Mouse (Mus musculus) intestine, embryonic 14.5 days (tissue): ENCODE measurements at regions not wholly inside any gene's neighbourhood (a gene's known extent, or its start where the extent isn't known, plus 50 kb on each side); places are given as distances from the start of the nearest gene placed in this dataset.

ENCODE experiments used
- ATAC-seq: fragments of 200-750 bp; cut with Nextera tagmentation; replicated peaks from 2 replicates; pipeline ENCODE4 v1.8.0; 2017; ENCODE audit warnings: low read depth, moderate number of reproducible peaks, moderate TSS enrichment, moderate library complexity; ENCODE audit not compliant: low FRiP score, low TSS enrichment
- DNase-seq: peaks from one replicate; pipeline ENCODE4 v3.0.0-alpha.2; 2018; ENCODE audit warnings: low spot score
- H3K27ac ChIP-seq: fragments of 300-500 bp; sonication (generic); 2 replicates; pipeline ENCODE4 v1.5.1; 2014; ENCODE audit warnings: low read depth, mild to moderate bottlenecking, control low read depth
- H3K27me3 ChIP-seq: fragments of 300-500 bp; sonication (generic); replicated peaks from 2 replicates; pipeline ENCODE4 v1.6.1; 2014; ENCODE audit warnings: low read length, control low read depth; ENCODE audit not compliant: control insufficient read depth, insufficient read depth
- H3K36me3 ChIP-seq: fragments of 300-500 bp; sonication (generic); 2 replicates; pipeline ENCODE4 v1.6.1; 2014; ENCODE audit warnings: low read length, control low read depth; ENCODE audit not compliant: control insufficient read depth, insufficient read depth
- H3K4me1 ChIP-seq: fragments of 300-500 bp; sonication (generic); replicated peaks from 2 replicates; pipeline ENCODE4 v1.6.1; 2014; ENCODE audit warnings: low read length, control low read depth, mixed read lengths; ENCODE audit not compliant: control insufficient read depth, insufficient read depth
- H3K4me2 ChIP-seq: fragments of 300-500 bp; sonication (generic); 2 replicates; pipeline ENCODE4 v1.6.1; 2014; ENCODE audit warnings: low read length
- H3K4me3 ChIP-seq: fragments of 300-500 bp; sonication (generic); 2 replicates; pipeline ENCODE4 v1.5.1; 2014; ENCODE audit warnings: low read depth, low read length, control low read depth, mixed read lengths
- H3K9ac ChIP-seq: fragments of 300-500 bp; sonication (generic); 2 replicates; pipeline ENCODE4 v1.6.1; 2014; ENCODE audit warnings: mild to moderate bottlenecking, low read length
- H3K9me3 ChIP-seq: fragments of 300-500 bp; sonication (generic); 2 replicates; pipeline ENCODE4 v1.6.1; 2016; ENCODE audit warnings: low read length, control low read depth; ENCODE audit not compliant: control insufficient read depth
- WGBS: fragments of 180-500 bp; shearing (Covaris S2); extraction: QIAGEN DNeasy Blood & Tissue Kit; methylation state at CpG from one replicate; pipeline ENCODE4 v1.1.7; 2014; 5-methylcytosine and 5-hydroxymethylcytosine counted together

DNA sequence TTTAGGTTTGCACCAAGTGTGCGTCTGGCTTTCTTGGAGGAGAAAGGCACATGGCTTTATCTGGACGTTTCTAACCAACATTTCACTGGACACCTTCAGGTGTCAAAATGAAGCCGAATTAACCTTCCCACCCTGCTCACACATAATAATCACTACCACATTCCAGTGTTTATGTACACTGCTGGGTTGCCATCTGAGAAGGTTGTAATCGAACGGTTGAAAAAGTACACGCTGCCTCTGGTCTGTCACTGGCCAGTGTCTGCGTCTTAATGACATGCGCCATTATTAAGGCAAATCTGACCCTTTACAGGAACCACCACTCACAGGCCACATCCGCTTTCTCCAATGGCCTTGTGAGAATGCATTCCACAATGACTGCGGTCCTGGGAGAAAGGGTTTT lies 96.4 kb downstream of the Ackr3 start:
- no peaks in the 10 kb centered on the region for H3K4me1 ChIP-seq
- ATAC-seq = no peak

DNA sequence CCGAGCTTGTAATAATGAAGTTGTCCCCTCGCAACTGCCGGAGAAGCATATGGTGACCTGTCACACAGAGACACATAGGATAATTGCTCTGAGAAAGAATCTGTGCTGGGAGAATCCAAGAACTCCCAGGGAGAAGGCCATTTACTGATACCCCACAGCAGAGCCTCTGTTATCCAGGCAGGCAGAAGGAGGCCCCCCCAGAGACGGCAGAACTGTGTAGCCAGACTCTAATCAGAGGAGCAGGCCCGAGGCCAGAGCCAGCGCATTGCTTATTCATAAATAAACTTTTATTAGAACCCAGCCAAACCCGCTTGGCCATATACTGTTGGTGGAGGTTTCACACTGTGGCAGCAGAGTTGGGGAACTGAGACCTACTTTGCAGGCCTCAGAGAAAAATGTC lies 100.6 kb downstream of the Ackr3 start:
- Histone ChIP-seq H3K4me1 (no peaks in the 10 kb centered on the region), H3K9me3 (no peaks in the 10 kb centered on the region), H3K27ac (no peak overlapping the region), H3K9ac (no peak overlapping the region), H3K4me3 (no peak overlapping the region), H3K27me3 (no peaks in the 10 kb centered on the region), H3K36me3 (no peaks in the 10 kb centered on the region), H3K4me2 (no peak overlapping the region)
- no peak for ATAC-seq
- WGBS = 64% methylated on average over 7 of the region's 7 CpGs
- no peak for DNase-seq

More for the DNA sequence above, 96.4 kb downstream of the Ackr3 start:
- DNase-seq = no peak
- H3K9ac ChIP-seq = no peak overlapping the region
- no peaks in the 10 kb centered on the region for H3K36me3 ChIP-seq
- no peak overlapping the region for H3K27ac ChIP-seq
- no peaks in the 10 kb centered on the region for H3K9me3 ChIP-seq
- 68% methylated on average over 10 of the region's 10 CpGs for WGBS
- 0 out of 2 replicates have a peak, but pooled peaks cover 2% of the 10 kb centered on the region for H3K27me3 ChIP-seq
- H3K4me3 ChIP-seq = no peak overlapping the region
- H3K4me2 ChIP-seq = no peak overlapping the region

DNA sequence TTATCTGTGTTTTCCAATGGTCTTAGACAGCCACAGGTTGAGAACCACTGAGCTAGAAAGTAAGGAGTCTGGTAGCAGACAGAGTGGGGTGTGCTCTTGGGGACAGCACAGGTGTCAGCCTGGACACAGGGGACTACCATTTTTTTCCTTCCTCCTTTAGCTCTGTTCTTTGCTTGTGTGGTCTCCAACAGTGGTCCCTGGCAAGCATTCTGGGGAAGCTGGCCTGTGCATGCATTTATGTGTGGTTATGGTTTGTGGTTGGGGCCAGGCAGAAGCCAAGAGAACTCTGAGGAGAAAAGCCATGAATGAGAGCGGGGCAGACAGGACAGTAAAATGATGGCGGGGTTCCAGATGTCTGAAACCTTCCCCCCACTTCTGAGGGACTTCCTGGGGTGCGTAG lies 107.2 kb downstream of the Ackr3 start:
- no peak for ATAC-seq
- H3K9me3 ChIP-seq = no peaks in the 10 kb centered on the region
- H3K36me3 ChIP-seq = no peaks in the 10 kb centered on the region
- DNase-seq = no peak
- no peaks in the 10 kb centered on the region for H3K4me1 ChIP-seq
- H3K4me3 ChIP-seq = no peak overlapping the region
- no peak overlapping the region for H3K27ac ChIP-seq
- H3K27me3 ChIP-seq = no peaks in the 10 kb centered on the region
- H3K4me2 ChIP-seq = no peak overlapping the region
- H3K9ac ChIP-seq = no peak overlapping the region
- WGBS = 74% methylated on average over 3 of the region's 3 CpGs

DNA sequence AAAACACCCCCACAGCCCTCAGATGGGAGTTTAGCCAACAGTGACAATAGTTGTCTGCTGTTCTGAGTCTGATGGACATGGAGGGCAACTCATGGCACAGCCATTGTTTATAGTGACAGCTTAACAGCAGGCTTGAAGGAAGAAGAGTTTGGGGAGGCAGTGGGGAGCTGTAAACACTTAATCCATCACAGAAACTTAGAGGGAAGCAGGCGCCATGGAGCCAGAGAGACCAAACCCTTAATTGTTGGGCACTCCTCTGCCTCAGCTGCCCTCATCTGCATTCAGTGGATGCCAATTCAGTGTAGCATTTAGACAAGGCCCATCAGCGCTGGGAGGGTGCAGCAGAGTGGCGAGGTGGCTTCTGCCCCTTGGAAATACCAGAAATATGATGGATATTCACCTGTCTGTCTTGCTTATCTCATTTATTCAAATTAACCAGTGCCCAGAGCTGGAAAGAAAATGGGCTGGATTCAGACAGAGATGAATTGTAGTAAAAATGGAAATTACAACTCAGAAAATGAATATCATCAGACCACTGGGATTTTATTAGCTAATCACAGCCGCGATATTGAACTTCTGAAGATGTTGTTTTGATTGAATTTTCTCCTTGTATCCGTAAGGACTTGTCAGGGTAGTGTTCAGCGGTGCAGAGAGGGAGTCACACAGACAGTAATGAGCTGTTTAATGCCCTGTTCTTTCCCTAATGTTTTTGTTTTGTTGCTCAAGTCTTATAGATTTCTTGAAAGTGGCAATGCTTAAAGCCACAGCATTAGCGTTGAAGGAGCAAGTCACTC lies 108.1 kb downstream of the Ackr3 start:
- WGBS = 71% methylated on average over 8 of the region's 8 CpGs
- no peak for ATAC-seq

DNA sequence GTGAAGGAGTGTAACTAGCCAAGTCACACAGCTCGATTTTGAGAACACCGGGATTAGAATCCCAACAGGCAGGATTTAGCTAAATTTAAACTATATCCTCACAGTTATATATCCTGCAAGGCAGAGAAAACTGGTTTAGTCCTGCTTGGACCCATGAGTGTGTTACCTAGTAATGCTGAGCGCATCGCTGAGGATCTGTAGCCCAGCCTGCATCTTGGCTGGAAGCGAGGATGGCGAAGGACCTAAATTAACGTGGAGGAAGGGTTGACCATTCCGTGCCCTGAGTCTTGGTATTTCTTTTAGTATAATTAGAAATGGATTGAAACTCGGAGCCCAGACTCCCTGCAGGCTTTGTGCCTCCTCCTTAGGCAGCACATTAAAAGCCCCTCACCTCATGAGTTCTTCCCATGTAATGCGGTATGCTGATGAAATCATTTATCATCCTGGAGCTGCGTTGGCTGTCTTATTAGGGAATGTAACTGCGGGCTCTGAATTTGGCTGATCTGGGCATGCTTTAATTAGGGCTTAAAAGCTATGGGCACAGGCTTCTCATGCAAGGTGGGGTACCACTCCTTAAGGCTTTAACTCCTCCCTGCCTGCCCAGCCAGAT lies 110.1 kb downstream of the Ackr3 start:
- Histone ChIP-seq H3K9me3 (no peaks in the 10 kb centered on the region), H3K9ac (no peak overlapping the region), H3K27me3 (no peaks in the 10 kb centered on the region), H3K36me3 (no peaks in the 10 kb centered on the region), H3K27ac (no peak overlapping the region), H3K4me2 (no peak overlapping the region), H3K4me1 (no peaks in the 10 kb centered on the region), H3K4me3 (no peak overlapping the region)
- 84% methylated on average over 12 of the region's 12 CpGs for WGBS
- DNase-seq (no peak), ATAC-seq (no peak)

More for the DNA sequence above, 108.1 kb downstream of the Ackr3 start:
- Histone ChIP-seq H3K27ac (no peak overlapping the region), H3K4me3 (no peak overlapping the region), H3K27me3 (no peaks in the 10 kb centered on the region), H3K4me1 (no peaks in the 10 kb centered on the region), H3K9me3 (no peaks in the 10 kb centered on the region), H3K9ac (no peak overlapping the region), H3K36me3 (no peaks in the 10 kb centered on the region), H3K4me2 (no peak overlapping the region)
- DNase-seq = no peak

DNA sequence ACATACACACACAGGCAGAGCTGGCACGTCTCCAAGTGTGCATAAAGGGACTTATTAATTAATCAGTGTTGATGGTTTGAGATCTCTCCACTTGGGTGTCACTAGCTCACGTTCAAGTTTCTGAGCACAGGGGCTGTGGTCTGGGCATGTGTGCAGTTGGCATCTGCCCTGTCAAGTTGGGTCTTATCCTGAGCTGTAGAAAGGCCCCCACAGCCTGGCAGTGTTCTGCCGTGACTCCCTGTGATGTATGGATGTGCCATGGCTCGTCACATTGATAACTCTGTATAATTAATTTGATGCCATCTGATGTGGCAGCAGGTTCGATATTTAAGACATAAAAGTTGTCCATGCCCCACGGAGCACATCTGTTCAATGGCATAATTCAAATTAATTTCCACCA lies 114.1 kb downstream of the Ackr3 start:
- no peak overlapping the region for H3K9ac ChIP-seq
- H3K4me1 ChIP-seq = no peaks in the 10 kb centered on the region
- DNase-seq (no peak), ATAC-seq (no peak)
- WGBS = 89% methylated on average over 6 of the region's 6 CpGs
- H3K4me3 ChIP-seq = no peak overlapping the region
- H3K9me3 ChIP-seq = no peaks in the 10 kb centered on the region
- H3K27me3 ChIP-seq = no peaks in the 10 kb centered on the region
- H3K36me3 ChIP-seq = no peaks in the 10 kb centered on the region
- H3K4me2 ChIP-seq = no peak overlapping the region
- H3K27ac ChIP-seq = no peak overlapping the region

DNA sequence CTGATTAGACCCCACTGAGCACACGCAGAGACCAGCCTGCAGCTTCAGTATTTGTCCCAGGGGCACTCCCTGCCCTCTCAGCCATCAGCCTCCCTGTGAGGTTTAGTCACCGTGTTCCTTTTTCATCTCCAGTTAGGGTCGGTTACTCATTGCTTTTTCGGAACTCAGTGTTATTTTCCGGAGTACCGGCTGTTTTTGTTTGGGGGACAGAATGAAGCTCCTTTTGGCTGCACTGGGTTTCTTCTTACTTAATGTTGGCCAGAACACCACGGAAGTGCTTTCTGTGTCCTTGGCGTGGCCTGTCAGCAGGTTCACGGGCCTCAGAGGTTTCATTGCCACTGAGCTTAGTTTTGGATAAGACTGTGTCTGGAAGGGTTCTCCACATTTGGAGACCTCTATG lies 114.7 kb downstream of the Ackr3 start:
- H3K27me3 ChIP-seq = no peaks in the 10 kb centered on the region
- 85% methylated on average over 9 of the region's 9 CpGs for WGBS

DNA sequence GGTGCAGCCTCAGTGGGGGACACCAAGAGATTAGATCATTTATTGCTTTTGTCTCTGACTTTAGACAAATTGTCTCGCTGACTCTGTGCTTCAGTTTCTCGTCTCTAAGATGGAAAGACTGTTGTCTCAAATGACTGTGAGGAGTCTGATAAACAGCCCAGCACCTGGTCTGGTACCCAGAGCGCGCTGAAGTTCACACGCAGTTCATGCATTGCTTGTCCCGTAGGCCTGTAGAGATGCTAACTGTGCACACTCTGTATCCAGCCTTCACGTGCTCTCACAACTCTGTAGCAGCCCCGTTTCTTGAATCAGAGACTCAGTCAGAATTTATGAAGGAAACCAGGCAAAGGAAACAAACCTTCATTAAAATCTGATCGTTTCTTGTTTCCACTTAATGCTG lies 116.7 kb downstream of the Ackr3 start:
- Histone ChIP-seq H3K36me3 (no peaks in the 10 kb centered on the region), H3K9ac (no peak overlapping the region), H3K4me3 (no peak overlapping the region), H3K9me3 (no peaks in the 10 kb centered on the region), H3K27ac (no peak overlapping the region), H3K4me2 (no peak overlapping the region), H3K4me1 (no peaks in the 10 kb centered on the region), H3K27me3 (no peaks in the 10 kb centered on the region)
- WGBS = 51% methylated on average over 9 of the region's 9 CpGs
- DNase-seq = no peak
- no peak for ATAC-seq

More for the DNA sequence above, 114.7 kb downstream of the Ackr3 start:
- Histone ChIP-seq H3K9me3 (no peaks in the 10 kb centered on the region), H3K9ac (no peak overlapping the region), H3K4me3 (no peak overlapping the region), H3K4me1 (no peaks in the 10 kb centered on the region), H3K36me3 (no peaks in the 10 kb centered on the region), H3K4me2 (no peak overlapping the region), H3K27ac (no peak overlapping the region)
- DNase-seq (no peak), ATAC-seq (no peak)

DNA sequence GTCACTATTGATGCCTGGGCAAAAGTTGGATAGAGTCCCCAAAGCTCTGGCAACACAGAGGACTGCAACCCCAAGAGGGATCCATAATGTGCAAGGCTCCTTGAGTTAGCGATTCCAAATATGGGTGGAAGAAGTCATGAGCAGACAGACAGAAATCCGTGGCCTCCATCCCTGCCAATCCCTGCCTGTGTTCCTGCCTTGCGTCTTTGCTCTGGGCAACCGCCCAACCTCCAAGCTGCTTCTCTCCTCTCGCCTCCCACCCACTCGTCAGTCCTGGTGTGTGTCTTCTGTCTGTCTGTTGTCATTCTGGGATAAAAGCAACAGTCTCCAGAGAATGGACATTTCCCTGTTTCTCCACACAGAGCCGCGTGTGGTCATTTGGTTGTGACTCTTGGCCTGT lies 117.7 kb downstream of the Ackr3 start:
- no peaks in the 10 kb centered on the region for H3K27me3 ChIP-seq
- WGBS = 79% methylated on average over 8 of the region's 8 CpGs
- no peak for ATAC-seq
- H3K9me3 ChIP-seq = no peaks in the 10 kb centered on the region
- no peaks in the 10 kb centered on the region for H3K4me1 ChIP-seq
- no peak overlapping the region for H3K27ac ChIP-seq
- no peaks in the 10 kb centered on the region for H3K36me3 ChIP-seq
- H3K4me3 ChIP-seq = no peak overlapping the region
- H3K9ac ChIP-seq = no peak overlapping the region
- no peak for DNase-seq
- no peak overlapping the region for H3K4me2 ChIP-seq
